Mouse (Mus musculus) stomach, embryonic 16.5 days (tissue): ENCODE results near the gene Car5a. TPM values are rescaled to one million over a fixed set of nuclear protein-coding genes. Genes with fewer than 3 reads are reported as not detected.
A peak's percentile ranks its signal among the peaks of the same experiment; 100 is the strongest.

Experiments
- ATAC-seq: fragments of 200-750 bp; cut with Nextera tagmentation; 2 replicates; pipeline ENCODE4 v1.8.0; 2017; ENCODE audit warnings: moderate number of reproducible peaks, moderate TSS enrichment; ENCODE audit not compliant: insufficient read depth, low FRiP score
- H3K27ac ChIP-seq: fragments of 300-500 bp; sonication (generic); 2 replicates; pipeline ENCODE4 v1.5.1; 2014; ENCODE audit warnings: low read length
- H3K27me3 ChIP-seq: fragments of 300-500 bp; sonication (generic); 2 replicates; pipeline ENCODE4 v1.6.1; 2014; ENCODE audit warnings: low read length, control low read depth, mixed read lengths; ENCODE audit not compliant: control insufficient read depth, insufficient read depth
- H3K36me3 ChIP-seq: fragments of 300-500 bp; sonication (generic); 2 replicates; pipeline ENCODE4 v1.6.1; 2014; ENCODE audit warnings: low read length; ENCODE audit not compliant: control insufficient read depth, insufficient read depth
- H3K4me1 ChIP-seq: fragments of 300-500 bp; sonication (generic); 2 replicates; pipeline ENCODE4 v1.6.1; 2014; ENCODE audit warnings: low read length, control low read depth, mixed read lengths; ENCODE audit not compliant: control insufficient read depth, insufficient read depth
- H3K4me2 ChIP-seq: fragments of 300-500 bp; sonication (generic); 2 replicates; pipeline ENCODE4 v1.6.1; 2014; ENCODE audit warnings: low read depth, low read length, mixed read lengths
- H3K4me3 ChIP-seq: fragments of 300-500 bp; sonication (generic); replicated peaks from 2 replicates; pipeline ENCODE4 v1.5.1; 2014; ENCODE audit warnings: mild to moderate bottlenecking, low read length
- H3K9ac ChIP-seq: fragments of 300-500 bp; sonication (generic); 2 replicates; pipeline ENCODE4 v1.6.1; 2014; ENCODE audit warnings: low read length
- H3K9me3 ChIP-seq: fragments of 300-500 bp; sonication (generic); replicated peaks from 2 replicates; pipeline ENCODE4 v1.6.1; 2016; ENCODE audit warnings: low read length, control low read depth; ENCODE audit not compliant: control insufficient read depth
- WGBS: fragments of 180-500 bp; shearing (Covaris S2); extraction: QIAGEN DNeasy Blood & Tissue Kit; methylation state at CpG from one replicate; pipeline ENCODE4 v1.1.7; 2014; 5-methylcytosine and 5-hydroxymethylcytosine counted together
- polyA plus RNA-seq: library from polyadenylated mRNA; unstranded; fragments of >200 nt; fragmentation: Nextera tagmentation; extraction: Ambion mirVana; gene quantifications from 2 replicates; pipeline ENCODE4 v1.2.1, GENCODE M21; 2015

The Car5a gene
- polyA plus RNA-seq, 1 experiment from 2014 or later = 0.40 TPM

GRCm38 (mm10) chr8:121887547-121887946 is 57.2 kb downstream of the Car5a start:
- Histone ChIP-seq H3K27ac (no peak overlapping the region), H3K27me3 (no peaks in the 10 kb centered on the region), H3K9me3 (no peaks in the 10 kb centered on the region), H3K4me3 (no peak overlapping the region), H3K4me2 (no peak overlapping the region), H3K4me1 (0 out of 2 replicates have a peak, but pooled peaks cover 3% of the 10 kb centered on the region), H3K9ac (no peak overlapping the region), H3K36me3 (peaks cover 16% of the 10 kb centered on the region; the same call in 1 of the 2 replicates)
- ATAC-seq = no peak
- WGBS = 81% methylated on average over 1 of the region's 1 CpGs

- ATAC-seq = no peak
- Histone ChIP-seq H3K36me3 (peaks cover 16% of the 10 kb centered on the region; the same call in 1 of the 2 replicates), H3K27ac (no peak overlapping the region), H3K9me3 (no peaks in the 10 kb centered on the region), H3K4me3 (no peak overlapping the region), H3K27me3 (no peaks in the 10 kb centered on the region), H3K4me2 (no peak overlapping the region), H3K4me1 (0 out of 2 replicates have a peak, but pooled peaks cover 6% of the 10 kb centered on the region), H3K9ac (no peak overlapping the region)
- 86% methylated on average over 6 of the region's 6 CpGs for WGBS
Measured at GRCm38 (mm10) chr8:121885433-121885832, 59.3 kb downstream of the Car5a start.

DNA sequence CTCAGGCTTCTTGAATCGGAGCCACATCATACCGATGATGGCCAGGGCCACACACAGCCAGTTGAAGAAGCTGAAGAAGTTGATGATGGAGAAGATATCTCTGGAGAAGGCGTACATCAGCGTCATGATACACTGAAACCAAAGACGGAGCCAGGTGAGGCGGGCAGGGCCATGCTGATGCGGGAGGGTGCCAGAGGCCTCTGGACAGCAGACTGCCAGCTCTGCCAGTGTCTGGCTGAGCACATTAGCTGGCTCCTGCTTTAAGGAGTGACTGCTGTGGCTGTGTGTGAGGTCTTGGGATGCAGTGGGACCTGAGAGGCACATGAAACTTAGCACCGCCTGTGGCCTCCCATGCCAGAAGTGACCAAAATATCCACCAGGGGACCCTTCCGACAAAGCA is 59.7 kb downstream of the Car5a start:
- Histone ChIP-seq H3K36me3 (peaks cover 16% of the 10 kb centered on the region; the same call in 1 of the 2 replicates), H3K4me2 (no peak overlapping the region), H3K4me1 (0 out of 2 replicates have a peak, but pooled peaks cover 6% of the 10 kb centered on the region), H3K27ac (no peak overlapping the region), H3K27me3 (no peaks in the 10 kb centered on the region), H3K9ac (no peak overlapping the region), H3K9me3 (no peaks in the 10 kb centered on the region), H3K4me3 (no peak overlapping the region)
- ATAC-seq = no peak
- 96% methylated on average over 9 of the region's 9 CpGs for WGBS

- no peak for ATAC-seq
- no peak overlapping the region for H3K4me3 ChIP-seq
- H3K36me3 ChIP-seq = peaks cover 16% of the 10 kb centered on the region; the same call in 1 of the 2 replicates
- no peaks in the 10 kb centered on the region for H3K27me3 ChIP-seq
- WGBS = 84% methylated on average over 3 of the region's 3 CpGs
- H3K4me1 ChIP-seq = 0 out of 2 replicates have a peak, but pooled peaks cover 3% of the 10 kb centered on the region
- no peaks in the 10 kb centered on the region for H3K9me3 ChIP-seq
- no peak overlapping the region for H3K9ac ChIP-seq
- H3K4me2 ChIP-seq = no peak overlapping the region
- no peak overlapping the region for H3K27ac ChIP-seq
Measured at GRCm38 (mm10) chr8:121884181-121884580, 60.5 kb downstream of the Car5a start.

DNA sequence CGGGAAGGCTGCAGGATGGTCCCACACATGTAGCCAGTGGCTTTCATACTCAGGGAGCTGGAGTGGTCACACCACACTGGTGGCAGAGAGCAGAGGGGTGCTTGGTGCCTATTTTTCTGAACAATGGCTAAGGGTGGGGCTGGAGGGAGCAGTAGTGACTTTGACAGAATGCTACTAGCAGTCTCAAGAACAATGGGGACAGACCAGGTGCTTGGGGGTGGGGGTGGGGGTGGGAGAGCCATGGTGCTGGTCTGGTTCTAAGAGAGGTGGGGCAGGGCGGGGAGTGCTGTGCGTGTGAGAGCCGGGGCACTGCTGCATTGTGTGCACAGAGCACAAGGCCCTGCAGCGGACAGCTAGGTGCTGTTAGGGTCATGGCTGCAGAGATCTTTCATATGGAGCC is 62.8 kb downstream of the Car5a start:
- Histone ChIP-seq H3K9ac (no peak overlapping the region), H3K9me3 (no peaks in the 10 kb centered on the region), H3K4me2 (no peak overlapping the region), H3K27ac (no peak overlapping the region; the same call in 1 of the 2 replicates), H3K4me1 (peaks cover 8% of the 10 kb centered on the region; the same call in 1 of the 2 replicates), H3K4me3 (no peak overlapping the region), H3K27me3 (no peaks in the 10 kb centered on the region), H3K36me3 (peaks cover 14% of the 10 kb centered on the region; the same call in 1 of the 2 replicates)
- WGBS = 65% methylated on average over 5 of the region's 5 CpGs
- peak; percentile 29; the same call in 1 of the 2 replicates for ATAC-seq

- no peak for ATAC-seq
- Histone ChIP-seq H3K9ac (no peak overlapping the region), H3K4me1 (peaks cover 8% of the 10 kb centered on the region; the same call in 1 of the 2 replicates), H3K9me3 (no peaks in the 10 kb centered on the region), H3K4me2 (no peak overlapping the region), H3K27ac (no peak overlapping the region), H3K36me3 (peaks cover 10% of the 10 kb centered on the region; the same call in 1 of the 2 replicates), H3K4me3 (no peak overlapping the region), H3K27me3 (no peaks in the 10 kb centered on the region)
- WGBS = 43% methylated on average over 1 of the region's 1 CpGs
Measured at GRCm38 (mm10) chr8:121880818-121881217, 63.9 kb downstream of the Car5a start.

- Histone ChIP-seq H3K36me3 (peaks cover 5% of the 10 kb centered on the region; the same call in 1 of the 2 replicates), H3K9me3 (no peaks in the 10 kb centered on the region), H3K4me2 (no peak overlapping the region), H3K27ac (no peak overlapping the region), H3K4me1 (peaks cover 9% of the 10 kb centered on the region), H3K9ac (no peak overlapping the region), H3K27me3 (no peaks in the 10 kb centered on the region), H3K4me3 (no peak overlapping the region)
- no peak for ATAC-seq
- 90% methylated on average over 3 of the region's 3 CpGs for WGBS
Measured at GRCm38 (mm10) chr8:121879712-121880111, 65.0 kb downstream of the Car5a start.

GRCm38 (mm10) chr8:121877828-121878480 is 66.8 kb downstream of the Car5a start:
- no peak overlapping the region for H3K9ac ChIP-seq
- H3K27ac ChIP-seq = no peak overlapping the region; the same call in 1 of the 2 replicates
- 77% methylated on average over 7 of the region's 7 CpGs for WGBS
- no peak overlapping the region for H3K4me2 ChIP-seq
- no peak overlapping the region for H3K4me3 ChIP-seq
- H3K4me1 ChIP-seq = peaks cover 16% of the 10 kb centered on the region
- H3K36me3 ChIP-seq = no peaks in the 10 kb centered on the region
- no peaks in the 10 kb centered on the region for H3K27me3 ChIP-seq
- no peak for ATAC-seq
- H3K9me3 ChIP-seq = no peaks in the 10 kb centered on the region

GRCm38 (mm10) chr8:121877212-121877611 is 67.5 kb downstream of the Car5a start:
- ATAC-seq = no peak
- Histone ChIP-seq H3K36me3 (no peaks in the 10 kb centered on the region), H3K4me1 (peaks cover 20% of the 10 kb centered on the region), H3K9ac (no peak overlapping the region), H3K4me2 (no peak overlapping the region), H3K27ac (no peak overlapping the region), H3K27me3 (no peaks in the 10 kb centered on the region), H3K9me3 (no peaks in the 10 kb centered on the region), H3K4me3 (no peak overlapping the region)
- 50% methylated on average over 5 of the region's 5 CpGs for WGBS
